Mouse (Mus musculus): ENCODE measurements around the gene Pml. TPM values are rescaled to one million over a fixed set of nuclear protein-coding genes. Genes with fewer than 3 reads are reported as not detected.

Gene Pml
- polyA plus RNA-seq, 1 experiment from 2014 or later: 16.0 TPM

DNA sequence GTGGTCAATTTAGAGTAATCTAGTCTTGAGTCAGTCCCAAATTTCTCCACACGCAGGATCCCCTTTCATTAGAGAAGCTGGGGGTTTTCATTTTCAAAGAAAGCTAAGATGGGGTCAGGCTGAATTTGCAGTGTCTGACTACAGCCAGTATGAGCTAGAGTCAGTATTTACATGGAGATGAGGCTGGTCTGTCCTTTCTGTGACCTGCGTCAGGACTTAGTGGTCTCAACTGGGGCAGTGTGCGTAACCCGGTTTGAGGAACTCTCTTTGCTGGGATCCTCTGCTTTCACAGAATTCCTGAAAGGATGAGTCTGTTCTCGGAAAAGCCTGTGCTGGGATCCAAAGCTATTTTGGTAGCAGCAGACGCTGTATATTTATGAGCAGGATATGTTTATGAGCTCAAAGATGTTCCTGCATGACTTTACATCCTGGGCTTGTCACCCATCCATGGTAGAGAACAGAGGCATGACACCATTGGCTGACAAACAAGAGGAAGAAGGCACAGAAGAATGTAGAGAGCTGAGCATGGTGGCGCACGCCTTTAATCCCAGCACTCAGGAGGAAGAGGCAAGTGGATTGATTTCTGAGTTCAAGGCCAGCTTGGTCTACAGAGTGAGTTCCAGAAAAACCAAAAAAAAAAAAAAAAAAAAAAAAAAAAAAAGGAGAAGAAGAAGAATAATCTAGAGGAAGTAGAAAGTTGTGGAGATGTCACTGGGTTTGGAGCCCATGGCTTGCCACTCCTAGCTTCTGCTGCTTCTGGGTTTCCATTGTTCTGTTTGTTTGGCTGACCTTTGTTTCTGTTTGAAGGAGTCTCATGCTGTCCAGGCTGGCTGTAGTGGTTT is 39.9 kb downstream of the Pml start:
- no peak for ATAC-seq (ENCODE audit: insufficient number of reproducible peaks, insufficient read depth, low FRiP score, low TSS enrichment)
- no peak overlapping the region for H3K27ac ChIP-seq
- H3K4me1 ChIP-seq: peaks cover 10% of the 10 kb centered on the region; the same call in 1 of the 2 replicates
- no peaks in the 10 kb centered on the region for H3K27me3 ChIP-seq
- H3K4me3 ChIP-seq: no peak overlapping the region
- no peaks in the 10 kb centered on the region for H3K36me3 ChIP-seq
- H3K4me2 ChIP-seq (replicated peaks): no peak overlapping the region
- no peaks in the 10 kb centered on the region for H3K9me3 ChIP-seq
- WGBS: 77% methylated on average over 8 of the region's 8 CpGs
- H3K9ac ChIP-seq: no peak overlapping the region

DNA sequence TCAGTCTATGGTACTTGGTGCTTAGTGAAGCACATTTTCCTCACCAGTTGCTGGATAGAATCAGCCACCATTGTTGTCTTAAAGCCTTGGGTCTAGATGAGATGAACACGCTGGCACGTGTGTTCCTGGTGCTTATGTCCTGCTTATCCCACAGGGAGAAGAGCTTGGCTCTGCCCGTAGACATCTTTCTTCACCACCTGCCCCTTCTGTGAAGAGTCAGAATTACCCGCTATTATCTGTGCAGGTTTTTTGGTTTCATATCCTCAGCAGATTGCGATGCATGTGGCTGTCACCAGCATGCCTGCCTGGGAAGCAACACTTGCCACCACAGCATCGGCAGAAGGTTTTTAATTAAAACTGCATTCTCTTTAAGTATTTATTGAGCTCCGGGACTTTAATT is 43.6 kb downstream of the Pml start:
- Histone ChIP-seq H3K9me3 (no peaks in the 10 kb centered on the region), H3K4me1 (peaks cover 25% of the 10 kb centered on the region), H3K27ac (no peak overlapping the region), H3K9ac (no peak overlapping the region), H3K27me3 (peaks cover 30% of the 10 kb centered on the region), H3K4me2 (replicated peaks) (no peak overlapping the region), H3K4me3 (no peak overlapping the region), H3K36me3 (no peaks in the 10 kb centered on the region)
- WGBS: 82% methylated on average over 7 of the region's 7 CpGs
- ATAC-seq (ENCODE audit: insufficient number of reproducible peaks, insufficient read depth, low FRiP score, low TSS enrichment): no peak

DNA sequence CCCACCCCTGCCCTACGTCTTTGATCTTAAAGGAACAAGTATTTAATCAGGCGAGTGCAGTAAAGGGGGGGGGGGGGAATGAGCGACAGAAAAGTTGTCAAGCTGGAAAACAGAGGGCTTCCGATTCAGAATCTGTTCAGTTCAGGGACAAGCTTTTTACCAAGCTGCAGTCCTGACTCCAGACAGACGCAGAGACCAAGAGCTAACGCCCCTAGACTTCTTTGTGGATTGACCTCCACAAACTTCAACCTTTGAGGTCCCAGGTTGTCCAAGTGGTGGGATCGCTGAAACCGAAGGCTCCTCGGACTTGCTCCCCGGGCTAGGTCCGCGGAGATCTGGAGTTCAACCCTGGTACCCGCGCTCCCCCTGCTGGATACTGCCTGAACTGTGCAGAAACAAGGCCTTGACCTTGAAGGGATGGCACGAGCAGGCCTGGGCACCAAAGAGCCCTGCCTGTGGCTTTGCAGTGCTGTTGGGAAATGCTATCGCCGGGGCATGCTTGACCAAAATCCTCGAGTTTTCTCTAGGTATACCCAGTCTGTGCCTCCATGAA is 45.1 kb downstream of the Pml start:
- 5% methylated on average over 18 of the region's 18 CpGs for WGBS
- ATAC-seq (ENCODE audit: insufficient number of reproducible peaks, insufficient read depth, low FRiP score, low TSS enrichment): peak; percentile 37
- Histone ChIP-seq H3K27ac (no peak overlapping the region), H3K4me2 (replicated peaks) (peak overlapping the region; percentile 51), H3K9me3 (no peaks in the 10 kb centered on the region), H3K9ac (no peak overlapping the region), H3K4me1 (peaks cover 36% of the 10 kb centered on the region), H3K36me3 (no peaks in the 10 kb centered on the region), H3K4me3 (peak overlapping the region; percentile 30), H3K27me3 (peaks cover 45% of the 10 kb centered on the region)

DNA sequence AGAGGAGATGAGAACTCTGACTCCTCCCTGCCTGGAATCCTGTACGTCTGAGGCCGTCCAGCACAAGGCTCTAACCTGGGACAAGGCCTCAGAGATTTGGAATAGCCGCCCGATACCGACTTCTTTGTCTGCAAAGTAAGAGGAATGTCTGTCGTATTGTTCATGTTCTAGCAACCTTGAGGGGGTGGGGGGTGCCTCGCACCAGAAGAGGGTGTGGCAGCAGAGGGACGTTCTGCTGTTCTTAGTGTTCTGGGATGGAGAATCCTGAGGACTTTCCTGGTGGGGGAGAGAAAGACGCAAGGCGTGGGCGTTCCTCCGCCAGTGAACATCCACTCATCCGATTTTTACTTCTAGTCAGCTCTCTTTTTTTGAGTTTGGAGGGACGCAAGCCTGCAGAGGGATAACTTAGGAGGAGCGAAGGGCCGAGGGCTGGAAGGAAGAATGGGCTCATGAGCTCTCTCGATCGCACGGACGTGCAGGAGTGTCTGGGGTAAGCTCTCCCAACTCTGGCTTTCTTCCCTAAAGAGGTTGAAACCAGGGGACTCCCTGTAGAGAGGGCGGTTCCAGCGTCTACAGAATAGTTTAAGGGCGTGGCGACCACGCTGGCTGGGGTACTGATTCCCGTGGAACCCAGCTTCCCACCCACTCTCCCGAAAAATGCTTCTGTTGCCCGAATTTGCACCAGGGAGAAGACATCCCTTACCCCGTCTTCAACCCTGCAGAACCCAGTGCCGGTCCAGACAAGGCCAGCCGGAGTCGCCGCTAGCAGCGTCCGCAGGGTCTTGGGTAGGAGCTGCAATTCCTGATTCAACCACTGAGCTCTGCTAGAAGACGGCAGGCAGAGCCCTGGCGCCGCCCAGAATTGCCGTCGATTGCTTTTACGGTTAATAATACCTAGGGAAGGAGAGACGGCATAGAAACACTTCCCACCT is 45.8 kb downstream of the Pml start, which contains the start of the genes Islr and Islr2:
Islr (minus strand) TSS at position 791 of the 932 bp plus-strand sequence.
Islr2 (minus strand) TSS at position 804 of the 932 bp plus-strand sequence.
- H3K4me1 ChIP-seq: peaks cover 43% of the 10 kb centered on the region
- peak within 1 kb of the TSS; percentile 55; the same call in 1 of the 2 replicates for H3K27ac ChIP-seq
- 3% methylated on average over 42 of the region's 42 CpGs for WGBS
- H3K4me2 ChIP-seq (replicated peaks): peak within 1 kb of the TSS; percentile 51
- H3K9ac ChIP-seq: 0 out of 2 replicates have a peak within 1 kb of the TSS, but pooled peaks have one; percentile 20
- no peaks in the 10 kb centered on the region for H3K9me3 ChIP-seq
- ATAC-seq (ENCODE audit: insufficient number of reproducible peaks, insufficient read depth, low FRiP score, low TSS enrichment): peak; percentile 72; the same call in 1 of the 2 replicates
- H3K4me3 ChIP-seq: peak within 1 kb of the TSS; percentile 30
- H3K36me3 ChIP-seq: no peaks in the 10 kb centered on the region
- H3K27me3 ChIP-seq: peaks cover 53% of the 10 kb centered on the region

DNA sequence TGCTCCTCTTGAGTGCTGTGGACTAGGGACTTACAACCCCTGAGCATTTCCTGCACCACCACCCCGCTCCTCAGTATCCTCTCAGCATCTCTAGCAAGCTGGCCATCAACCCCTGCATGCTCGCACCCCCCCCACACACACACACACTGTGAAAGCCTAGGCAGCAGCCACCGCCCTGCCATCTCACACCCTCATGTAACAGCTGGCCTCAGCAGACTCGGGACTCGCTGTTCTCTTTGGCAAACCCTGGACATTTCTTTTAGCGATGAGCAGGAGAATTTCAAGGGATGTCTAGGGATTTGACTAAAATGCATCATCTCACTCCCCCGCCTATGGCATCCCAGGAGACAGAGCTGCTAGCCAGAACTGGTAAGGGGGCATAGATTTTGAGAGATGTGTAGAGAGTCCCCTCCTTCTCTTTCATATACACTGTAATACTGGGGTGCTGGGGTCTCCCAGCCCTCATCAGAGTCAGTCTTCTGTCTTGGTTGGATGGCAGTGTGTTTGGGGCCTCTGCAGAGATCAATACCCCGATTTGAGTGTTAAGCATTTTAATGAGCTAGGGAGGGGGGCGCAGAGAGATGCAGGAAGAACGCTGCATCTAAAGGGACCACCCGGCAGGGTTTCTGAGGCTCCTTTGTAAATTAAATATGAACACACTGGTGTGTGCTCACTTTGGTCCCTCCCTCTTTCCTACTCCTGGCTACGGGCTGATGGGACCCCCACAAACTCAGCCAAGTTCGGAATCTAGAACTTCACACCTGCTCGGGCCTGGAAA is 46.7 kb downstream of the Pml start:
- ATAC-seq (ENCODE audit: insufficient number of reproducible peaks, insufficient read depth, low FRiP score, low TSS enrichment): no peak
- Histone ChIP-seq H3K4me3 (peak overlapping the region; percentile 33), H3K9me3 (no peaks in the 10 kb centered on the region), H3K27ac (peak overlapping the region; percentile 55), H3K4me2 (replicated peaks) (peak overlapping the region; percentile 51), H3K27me3 (peaks cover 62% of the 10 kb centered on the region), H3K9ac (no peak overlapping the region), H3K36me3 (no peaks in the 10 kb centered on the region), H3K4me1 (peaks cover 53% of the 10 kb centered on the region)
- WGBS: 5% methylated on average over 14 of the region's 14 CpGs

DNA sequence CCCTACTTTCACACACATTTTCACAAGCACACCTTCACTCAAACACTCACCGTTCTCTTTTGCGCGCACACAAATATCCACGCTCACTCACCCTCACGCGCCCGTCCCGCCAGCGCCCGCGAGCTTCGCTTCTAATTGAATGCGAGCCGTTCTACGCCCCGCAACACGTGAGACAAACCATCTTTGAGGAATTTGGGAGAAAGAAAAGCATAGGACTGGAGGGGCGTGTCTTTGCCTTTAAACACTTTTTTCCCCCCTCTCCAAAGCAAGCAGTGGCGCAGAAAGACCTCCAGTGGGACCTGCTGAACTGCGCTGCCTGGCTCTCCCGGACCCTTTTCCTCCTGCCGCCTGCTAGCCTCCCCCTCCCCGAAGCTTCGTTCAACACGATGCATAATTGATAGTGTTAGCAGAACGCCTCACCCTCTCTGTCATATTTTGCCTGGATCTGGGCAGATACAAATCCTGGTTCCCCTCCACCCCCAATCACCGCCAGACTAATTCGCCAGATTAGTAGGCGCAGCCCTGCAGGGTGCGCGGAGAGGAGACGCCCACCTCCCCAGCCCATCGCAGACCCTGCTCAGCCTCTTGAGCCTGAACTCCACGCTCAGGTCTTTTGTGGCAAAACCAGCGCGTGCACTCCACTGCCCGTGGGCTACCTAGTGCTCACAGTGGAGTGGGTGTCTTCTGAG is 47.6 kb downstream of the Pml start:
- Histone ChIP-seq H3K36me3 (no peaks in the 10 kb centered on the region), H3K27ac (peak overlapping the region; percentile 55), H3K4me1 (peaks cover 61% of the 10 kb centered on the region), H3K9me3 (no peaks in the 10 kb centered on the region), H3K4me2 (replicated peaks) (peak overlapping the region; percentile 46), H3K27me3 (peaks cover 71% of the 10 kb centered on the region), H3K4me3 (peak overlapping the region; percentile 33), H3K9ac (peak overlapping the region; percentile 35; the same call in 1 of the 2 replicates)
- WGBS: under 1% methylated on average over 37 of the region's 37 CpGs
- ATAC-seq (ENCODE audit: insufficient number of reproducible peaks, insufficient read depth, low FRiP score, low TSS enrichment): no peak

DNA sequence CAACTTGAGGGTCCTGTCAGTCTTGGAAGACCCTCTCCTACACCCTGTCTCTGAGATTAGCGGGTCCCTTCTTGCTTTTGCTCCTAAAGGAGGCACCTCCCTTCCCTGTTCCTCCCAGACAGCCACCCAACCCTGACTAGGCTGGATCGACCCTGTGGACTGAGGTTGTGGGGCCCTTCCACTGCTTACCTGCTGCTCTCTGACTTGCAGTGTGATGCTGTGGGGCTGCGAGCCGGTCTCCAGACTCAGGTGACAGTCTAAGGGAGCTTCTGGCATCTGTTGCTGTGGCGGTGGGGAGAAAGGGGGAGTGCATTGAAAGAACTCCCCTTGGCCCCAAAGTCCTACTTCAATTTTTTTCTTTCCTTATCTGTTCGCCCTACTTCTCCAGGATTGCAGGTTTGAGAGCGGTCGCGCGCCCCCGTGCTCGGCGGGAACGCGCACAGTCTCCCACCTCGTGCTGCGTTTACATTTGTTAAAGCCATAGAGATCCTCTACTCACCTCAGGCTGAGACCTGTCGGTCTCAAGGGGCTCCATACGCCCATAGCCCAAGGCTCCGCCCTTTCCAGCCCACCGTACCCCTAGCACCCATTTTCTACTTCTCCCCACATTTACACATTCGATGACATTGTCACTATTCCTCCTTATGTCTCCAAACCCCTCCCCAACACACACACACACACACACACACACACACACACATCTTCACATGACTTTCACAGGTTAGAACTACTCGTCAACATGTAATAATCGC is 48.3 kb downstream of the Pml start:
- H3K4me1 ChIP-seq: peaks cover 68% of the 10 kb centered on the region
- ATAC-seq (ENCODE audit: insufficient number of reproducible peaks, insufficient read depth, low FRiP score, low TSS enrichment): no peak
- peaks cover 78% of the 10 kb centered on the region for H3K27me3 ChIP-seq
- peak overlapping the region; percentile 46 for H3K4me2 ChIP-seq (replicated peaks)
- H3K9me3 ChIP-seq: no peaks in the 10 kb centered on the region
- H3K27ac ChIP-seq: no peak overlapping the region
- H3K36me3 ChIP-seq: no peaks in the 10 kb centered on the region
- peak overlapping the region; percentile 35; the same call in 1 of the 2 replicates for H3K9ac ChIP-seq
- 1% methylated on average over 24 of the region's 24 CpGs for WGBS
- H3K4me3 ChIP-seq: peak overlapping the region; percentile 33

DNA sequence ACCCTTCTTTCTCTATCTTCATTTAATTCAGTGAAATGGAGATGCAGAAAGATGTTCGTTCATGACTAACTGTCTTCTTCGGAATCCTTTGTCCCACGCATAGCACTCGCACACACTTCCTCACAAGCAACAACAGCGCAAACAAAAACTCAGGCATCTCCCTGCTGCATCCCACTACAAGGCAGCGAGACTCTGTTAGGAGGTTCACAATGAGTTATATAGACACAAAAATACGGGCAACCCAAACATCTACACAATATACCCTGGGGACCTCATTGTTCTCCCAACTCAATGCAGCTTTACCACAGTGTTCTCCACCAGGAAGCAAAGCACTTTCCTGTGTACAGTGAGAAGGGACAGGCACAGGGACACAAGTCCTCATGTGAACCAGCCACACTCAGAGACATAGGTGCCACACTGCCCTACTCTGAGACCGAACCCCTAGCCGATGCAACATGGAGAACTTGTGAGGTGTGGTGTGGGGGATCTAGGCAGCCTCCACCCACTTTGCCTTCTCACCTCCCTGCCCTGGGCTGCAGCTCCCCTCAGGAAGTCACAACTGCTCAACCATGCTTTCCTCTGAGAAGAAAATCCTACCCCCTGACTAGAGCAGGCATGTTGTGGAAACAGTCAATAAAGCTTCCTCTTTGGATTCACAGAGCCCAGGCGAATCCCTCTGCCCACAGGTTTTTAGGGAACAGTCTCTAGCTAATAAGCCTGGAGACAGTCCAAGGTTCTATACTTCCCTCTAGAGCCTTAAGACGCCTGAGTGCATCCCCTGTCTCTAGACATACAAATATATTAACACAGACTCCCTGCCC is 49.1 kb downstream of the Pml start:
- whole genome bisulfite sequencing: 11% methylated on average over 11 of the region's 11 CpGs
- Histone ChIP-seq H3K36me3 (no peaks in the 10 kb centered on the region), H3K27ac (no peak overlapping the region), H3K9me3 (no peaks in the 10 kb centered on the region), H3K27me3 (peaks cover 86% of the 10 kb centered on the region), H3K9ac (no peak overlapping the region), H3K4me3 (peak overlapping the region; percentile 33), H3K4me2 (replicated peaks) (peak overlapping the region; percentile 53), H3K4me1 (peaks cover 76% of the 10 kb centered on the region)
- ATAC-seq (ENCODE audit: insufficient number of reproducible peaks, insufficient read depth, low FRiP score, low TSS enrichment): no peak

DNA sequence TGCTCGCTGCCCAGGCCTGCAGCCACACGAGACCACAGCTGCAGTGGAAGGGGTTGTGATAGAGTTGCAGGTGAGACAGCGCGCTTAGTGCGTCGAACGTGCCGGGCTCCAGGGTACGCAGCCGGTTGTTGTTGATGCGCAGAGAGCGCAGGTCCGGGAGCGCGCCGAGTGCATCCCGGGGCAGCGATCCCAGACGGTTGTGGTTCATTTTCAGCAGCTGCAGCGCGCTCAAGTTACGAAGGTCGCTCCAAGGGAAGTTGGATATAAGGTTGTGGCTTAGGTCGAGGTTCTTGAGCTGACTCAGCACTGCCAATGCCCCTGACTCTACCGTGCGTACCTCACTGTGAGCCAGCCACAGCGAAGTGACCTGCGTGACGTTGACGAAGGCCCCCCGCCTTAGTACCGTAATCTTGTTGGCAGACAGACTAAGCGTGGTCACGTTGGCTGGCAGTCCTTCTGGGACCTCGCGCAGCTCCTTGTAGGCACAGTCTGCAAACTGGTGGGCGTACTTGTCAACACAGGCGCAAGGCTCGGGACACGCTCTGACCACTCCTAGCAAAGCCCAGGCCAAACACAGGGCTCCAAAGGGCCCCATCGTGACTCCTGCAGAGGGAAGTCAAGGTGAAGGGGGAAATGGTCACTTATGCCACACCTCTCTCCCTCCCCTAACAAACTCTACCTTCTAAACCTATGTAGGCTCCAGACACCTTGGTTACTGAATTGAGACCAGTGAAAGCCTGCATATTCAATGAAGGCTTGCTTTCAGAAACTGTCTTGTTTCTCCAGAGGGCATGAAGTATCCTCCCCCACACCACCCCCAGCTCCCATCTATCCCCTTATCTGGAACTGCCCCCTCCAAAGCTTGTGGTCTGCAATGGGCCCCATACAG is 50.0 kb downstream of the Pml start:
- ATAC-seq (ENCODE audit: insufficient number of reproducible peaks, insufficient read depth, low FRiP score, low TSS enrichment): no peak
- Histone ChIP-seq H3K4me3 (peak overlapping the region; percentile 33), H3K9me3 (no peaks in the 10 kb centered on the region), H3K4me1 (peaks cover 78% of the 10 kb centered on the region), H3K27ac (no peak overlapping the region), H3K27me3 (peaks cover 94% of the 10 kb centered on the region), H3K4me2 (replicated peaks) (peak overlapping the region; percentile 53), H3K9ac (0 out of 2 replicates have a peak overlapping the region, but pooled peaks have one; percentile 15), H3K36me3 (no peaks in the 10 kb centered on the region)
- under 1% methylated on average over 41 of the region's 41 CpGs for WGBS

All from embryonic facial prominence, embryonic 12.5 days (tissue).